Mouse (Mus musculus) lung, adult 18-20 months (tissue): ENCODE measurements around the gene Inka2.

Experiments used
- DNase-seq, 2 experiments: peaks; one replicate each; pipeline ENCODE4 v3.0.0; 2022; ENCODE audit warnings: mixed read lengths in 2 of 2

Inka2 gene

GRCm38 (mm10) chr3:105704031-105705008 lies at the start of gene Inka2:
TSS of gene Inka2 (plus strand) at chr3:105704599.
- DNase-seq = peak; percentile 87

GRCm38 (mm10) chr3:105655031-105655585 lies 49.3 kb upstream of the Inka2 start:
- DNase-seq = no peak

- no peak for DNase-seq
These were observed 43.9 kb upstream of the Inka2 start for GRCm38 (mm10) chr3:105660530-105660929.

GRCm38 (mm10) chr3:105663043-105663442 lies 41.4 kb upstream of the Inka2 start:
- DNase-seq = no peak

GRCm38 (mm10) chr3:105665105-105665765 lies 39.2 kb upstream of the Inka2 start:
- no peak for DNase-seq

GRCm38 (mm10) chr3:105666996-105667523 lies 37.3 kb upstream of the Inka2 start:
- no peak for DNase-seq

- no peak for DNase-seq
These were observed 36.2 kb upstream of the Inka2 start for GRCm38 (mm10) chr3:105668161-105668560.

- DNase-seq = no peak
These were observed 34.6 kb upstream of the Inka2 start for GRCm38 (mm10) chr3:105669776-105670175.

- DNase-seq = no peak
These were observed 33.6 kb upstream of the Inka2 start for GRCm38 (mm10) chr3:105670801-105671200.

- peak; percentile 56 to 79 for DNase-seq
These were observed 29.7 kb upstream of the Inka2 start for GRCm38 (mm10) chr3:105674595-105675218.

GRCm38 (mm10) chr3:105675932-105676331 lies 28.5 kb upstream of the Inka2 start:
- DNase-seq = no peak

- DNase-seq = no peak
These were observed 24.1 kb upstream of the Inka2 start for GRCm38 (mm10) chr3:105680346-105680745.

GRCm38 (mm10) chr3:105686394-105687323 lies 17.7 kb upstream of the Inka2 start:
- peak in 1 of 2 experiments; percentile 27 for DNase-seq

- peak; percentile 96 to 98 for DNase-seq
These were observed 16.9 kb upstream of the Inka2 start, which contains the start of gene Ddx20 for GRCm38 (mm10) chr3:105687324-105688060. TSS of gene Ddx20 (minus strand) at chr3:105687574.

GRCm38 (mm10) chr3:105688536-105688935 lies 15.9 kb upstream of the Inka2 start:
- no peak for DNase-seq

GRCm38 (mm10) chr3:105693327-105694080 lies 10.9 kb upstream of the Inka2 start:
- DNase-seq = no peak

GRCm38 (mm10) chr3:105695476-105696386 lies 8.7 kb upstream of the Inka2 start:
- DNase-seq = no peak

GRCm38 (mm10) chr3:105696387-105697147 lies 7.8 kb upstream of the Inka2 start:
- DNase-seq = peak in 1 of 2 experiments; percentile 38
